Mouse (Mus musculus) cortical plate, adult 2 months (tissue): ENCODE data around the gene Kif21b. TPM values are rescaled to one million over a fixed set of nuclear protein-coding genes. Genes with fewer than 3 reads are reported as not detected.

Source experiments
- H3K27ac ChIP-seq: fragments of 200-500 bp; 2 replicates; pipeline ENCODE4 v1.5.1; 2012; ENCODE audit warnings: low read length, control low read depth, inconsistent platforms; ENCODE audit not compliant: insufficient read depth
- H3K4me1 ChIP-seq: fragments of 200-500 bp; 2 replicates; pipeline ENCODE4 v1.6.1; 2011; ENCODE audit warnings: low read length; ENCODE audit not compliant: control insufficient read depth, insufficient read depth
- H3K4me3 ChIP-seq: fragments of 200-500 bp; 2 replicates; pipeline ENCODE4 v1.5.1; 2011; ENCODE audit warnings: mild to moderate bottlenecking, low read length, control low read depth; ENCODE audit not compliant: insufficient read depth
- CTCF ChIP-seq: fragments of 200-500 bp; IDR thresholded peaks from 2 replicates; pipeline ENCODE4 v1.5.1; 2011; ENCODE audit warnings: mild to moderate bottlenecking, control low read depth, low read length; ENCODE audit not compliant: insufficient read depth; ENCODE audit errors: extremely low read depth
- POLR2A ChIP-seq: fragments of 200-500 bp; IDR thresholded peaks from 2 replicates; pipeline ENCODE4 v1.6.1; 2011; ENCODE audit warnings: mild to moderate bottlenecking, low read length, control low read depth; ENCODE audit not compliant: insufficient read depth; ENCODE audit errors: extremely low read depth
- polyA plus RNA-seq: library from polyadenylated mRNA; depleted of rRNA; stranded (reverse); fragments of >200 nt; gene quantifications from 2 replicates; pipeline ENCODE4 v1.2.3, GENCODE M21; 2012; rRNA removed

Gene Kif21b
- polyA plus RNA-seq, 1 experiment, result 42.5 TPM

DNA sequence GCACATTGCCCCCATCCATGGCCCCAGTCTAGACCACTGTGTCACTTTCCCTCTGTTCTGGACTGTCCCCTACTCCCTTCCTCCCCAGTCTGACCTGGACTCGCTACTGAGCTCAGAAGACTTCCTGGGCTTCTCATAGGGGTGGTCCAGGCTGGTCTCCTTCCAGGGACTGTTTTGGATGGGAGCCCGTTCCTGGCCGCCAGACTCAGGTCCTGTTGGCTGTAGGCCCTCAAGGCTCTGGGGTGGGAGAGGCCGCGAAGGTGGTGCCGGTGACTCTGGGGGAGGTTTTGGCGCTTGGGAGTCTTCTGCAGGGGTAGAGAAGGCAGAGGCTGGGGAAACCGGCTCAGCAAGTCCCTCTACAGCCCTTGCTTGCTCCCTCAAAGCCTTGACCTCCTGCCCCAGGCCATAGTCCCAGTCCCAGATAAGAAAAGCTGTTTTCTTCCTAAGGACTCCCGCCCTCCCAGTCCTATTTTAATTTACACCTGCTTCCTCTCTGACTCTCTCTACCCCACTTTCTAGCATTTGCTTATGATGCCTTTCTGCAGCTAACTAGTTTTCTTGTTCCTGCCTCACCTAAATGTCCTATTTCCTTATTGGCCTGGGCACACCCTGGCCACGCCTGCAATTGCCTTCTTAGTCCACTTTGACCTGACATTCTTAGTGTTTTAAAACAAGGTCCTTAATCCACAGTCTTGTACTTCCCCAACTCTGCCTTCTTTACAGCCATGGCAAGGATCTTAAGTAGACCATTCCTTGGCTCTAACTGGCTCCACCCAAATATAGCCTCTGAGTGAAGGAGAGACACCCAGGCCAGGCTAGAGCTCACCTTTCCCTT, 89.1 kb downstream of the Kif21b start:
- Histone ChIP-seq H3K27ac (no peak overlapping the region), H3K4me3 (no peak overlapping the region), H3K4me1 (no peaks in the 10 kb centered on the region)
- TF ChIP-seq POLR2A, result no peak
- TF ChIP-seq CTCF, result no peak

GRCm38 (mm10) chr1:136222386-136222785, 91.2 kb downstream of the Kif21b start:
- H3K4me1 ChIP-seq, result no peaks in the 10 kb centered on the region
- no peak overlapping the region for H3K4me3 ChIP-seq
- TF ChIP-seq CTCF, result no peak
- TF ChIP-seq POLR2A, result no peak

DNA sequence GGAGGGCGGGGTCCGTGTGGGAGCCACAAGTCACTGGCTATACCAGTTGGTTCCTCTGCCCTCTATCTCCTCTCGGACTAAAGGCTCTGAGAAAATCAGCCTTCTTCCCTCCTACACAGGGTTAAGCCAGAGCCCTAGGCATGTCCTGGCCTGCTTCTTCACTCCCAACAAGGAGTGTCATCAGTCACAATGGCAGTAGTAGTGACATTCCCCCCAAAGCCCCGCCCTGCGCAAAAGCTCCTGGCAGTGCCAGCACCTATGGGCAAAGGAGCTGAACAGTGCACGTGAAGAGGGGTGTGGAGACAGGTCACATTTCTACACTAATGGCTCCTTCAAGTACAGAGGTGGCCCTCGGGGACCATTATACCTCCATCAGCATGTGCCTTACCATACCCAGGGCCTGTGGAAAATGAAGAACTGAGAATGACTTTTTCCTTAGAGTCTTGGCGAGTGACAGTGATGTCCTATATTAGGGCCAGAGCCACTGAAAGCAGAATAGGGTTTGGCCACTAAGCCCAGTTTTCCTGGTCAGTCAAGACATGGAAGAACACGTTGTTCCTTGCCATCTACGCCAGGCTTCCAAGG, 92.7 kb downstream of the Kif21b start:
- no peak overlapping the region for H3K27ac ChIP-seq
- no peak overlapping the region for H3K4me3 ChIP-seq
- H3K4me1 ChIP-seq, result no peaks in the 10 kb centered on the region
- TF ChIP-seq POLR2A, result no peak

More at GRCm38 (mm10) chr1:136222386-136222785, 91.2 kb downstream of the Kif21b start:
- H3K27ac ChIP-seq, result no peak overlapping the region

GRCm38 (mm10) chr1:136225846-136226245, 94.7 kb downstream of the Kif21b start:
- H3K4me3 ChIP-seq, result no peak overlapping the region
- no peak overlapping the region for H3K27ac ChIP-seq
- no peaks in the 10 kb centered on the region for H3K4me1 ChIP-seq
- TF ChIP-seq POLR2A (no peak), CTCF (no peak)

- TF ChIP-seq CTCF (no peak), POLR2A (no peak)
- H3K4me3 ChIP-seq, result no peak overlapping the region
- no peak overlapping the region for H3K27ac ChIP-seq
- no peaks in the 10 kb centered on the region for H3K4me1 ChIP-seq
These were observed 95.4 kb downstream of the Kif21b start for GRCm38 (mm10) chr1:136226626-136227025.

Other genes starting within 250 kb of the Kif21b start
- 0.15 and 0.25 TPM in 2 replicates for gene Pkp1, start 212.2 kb upstream of the Kif21b start, polyA plus RNA-seq
- gene Igfn1, start 125.0 kb upstream of the Kif21b start, polyA plus RNA-seq, result 28.8 and 34.2 TPM in 2 replicates
- 101 TPM in 2 replicates for gene Tmem9, start 123.2 kb upstream of the Kif21b start, polyA plus RNA-seq
- gene Ascl5, start 80.6 kb upstream of the Kif21b start, polyA plus RNA-seq, result 2.0 TPM in 2 replicates
- 0.89 and 0.98 TPM in 2 replicates for gene Cacna1s, start 78.6 kb upstream of the Kif21b start, polyA plus RNA-seq
- 1.0 and 1.6 TPM in 2 replicates for gene Mroh3, start 81.4 kb downstream of the Kif21b start, polyA plus RNA-seq
- 3.3 TPM in 2 replicates for gene Inava, start 102.9 kb downstream of the Kif21b start, polyA plus RNA-seq
- 6.5 and 9.7 TPM in 2 replicates for gene Gpr25, start 129.5 kb downstream of the Kif21b start, polyA plus RNA-seq
- gene Camsap2, start 214.7 kb downstream of the Kif21b start, polyA plus RNA-seq, result 53.2 and 53.9 TPM in 2 replicates